Mouse (Mus musculus): ENCODE data around the gene Nr2c2.
"Not testable (repeated sequence)": the region's sequence is repeated elsewhere in the genome, so short reads cannot be mapped to it uniquely, and the experiment has no call there.

Nr2c2 gene

DNA sequence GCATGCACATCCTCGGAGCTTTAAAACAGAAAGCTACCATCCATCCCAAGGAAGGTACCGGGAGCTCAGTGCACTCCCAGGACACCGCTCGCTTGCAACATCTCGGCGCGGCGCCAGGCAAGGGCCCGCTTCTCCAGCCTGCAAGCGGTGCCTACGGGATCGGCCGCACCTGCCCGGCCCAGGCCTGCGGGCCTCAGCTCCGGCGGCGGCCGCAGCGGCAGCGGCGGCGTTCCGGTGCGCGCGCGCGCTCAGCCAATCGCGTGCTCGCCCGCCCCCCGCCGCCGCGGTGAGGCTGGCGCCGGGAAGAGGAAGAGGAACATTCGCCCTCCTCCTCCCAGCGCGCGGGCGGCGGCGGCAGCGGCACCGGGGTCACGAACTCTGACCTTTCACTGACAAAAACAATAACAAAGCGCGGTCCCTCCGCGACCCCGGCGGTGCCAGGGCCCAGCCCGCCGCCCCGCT, at the start of gene Nr2c2:
Nr2c2 (plus strand) TSS at position 261 of the 462 bp plus-strand sequence.
- in situ Hi-C loops (cut with MboI, MseI) = loop anchor here in 1 of 2 experiments (10.0 kb wide), 2 partner anchors 94 to 586 kb away; partner anchors contain the start of gene Mrps25

- in situ Hi-C loops (cut with MboI, MseI) = no loop called here
Observed at GRCm38 (mm10) chr6:92042055-92042454, 49.1 kb upstream of the Nr2c2 start.

DNA sequence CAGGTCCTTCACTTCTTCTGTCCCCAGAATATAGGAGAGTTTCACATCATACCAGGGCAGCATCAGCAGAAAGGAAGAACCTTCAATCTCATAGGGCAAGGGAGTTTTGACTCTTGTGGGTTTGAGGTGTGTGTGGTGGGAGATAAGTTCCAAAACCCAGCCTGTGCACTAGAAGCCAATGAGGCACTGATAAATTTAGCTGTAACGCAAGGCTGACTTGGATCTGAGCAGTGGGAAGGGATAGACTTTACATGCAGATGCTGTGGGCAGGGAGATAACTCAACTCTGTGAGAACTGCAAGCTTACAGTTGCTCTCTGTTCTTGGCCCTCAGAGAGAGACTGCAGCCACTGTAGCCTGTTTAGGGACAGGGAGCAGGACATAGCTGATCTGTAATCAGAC, 48.3 kb upstream of the Nr2c2 start:
- in situ Hi-C loops (cut with MboI, MseI) = no loop called here

GRCm38 (mm10) chr6:92057768-92058167, 33.4 kb upstream of the Nr2c2 start:
- in situ Hi-C loops (cut with MboI, MseI) = no loop called here

DNA sequence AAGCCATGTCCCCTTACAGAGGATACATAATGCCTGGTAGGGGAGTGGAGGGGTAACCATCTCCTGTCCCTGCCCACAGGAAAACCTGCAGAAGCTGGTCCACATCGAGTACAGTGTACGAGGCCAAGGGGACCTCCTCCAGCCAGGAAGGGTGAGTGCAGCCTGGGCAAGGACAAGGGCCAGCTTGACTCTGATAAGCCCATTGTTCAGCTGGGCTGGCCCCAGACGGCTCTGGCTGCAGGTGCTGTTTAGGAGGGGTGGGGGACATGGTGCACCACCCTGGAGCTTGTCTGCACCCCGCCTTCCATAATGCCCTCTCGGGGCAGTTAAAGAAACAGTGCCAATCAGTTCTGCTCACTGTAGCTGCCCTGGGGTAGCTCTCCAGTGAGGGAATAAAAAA, 29.5 kb upstream of the Nr2c2 start:
- in situ Hi-C loops (cut with MboI, MseI) = no loop called here

DNA sequence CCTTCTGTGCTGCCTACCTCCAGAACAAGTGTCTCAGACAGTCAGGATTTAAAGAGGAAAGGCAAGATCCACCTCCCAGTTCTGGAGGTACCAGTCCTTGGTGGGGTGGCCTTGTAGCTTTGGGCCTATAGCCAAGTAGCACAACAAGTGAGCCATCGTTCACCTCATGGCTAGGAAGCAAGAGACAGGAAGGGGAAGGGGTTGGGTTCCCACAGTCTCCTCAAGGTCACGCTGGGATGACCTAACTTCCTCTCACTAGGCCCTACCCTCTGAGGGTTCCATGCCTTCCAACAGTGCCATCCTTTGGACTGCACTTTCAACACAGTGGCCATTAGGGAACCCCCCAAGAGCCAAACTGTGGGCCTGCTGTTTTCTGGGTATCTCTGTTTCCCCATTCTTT, 27.7 kb upstream of the Nr2c2 start:
- in situ Hi-C loops (cut with MboI, MseI) = no loop called here

GRCm38 (mm10) chr6:92064101-92064500, 27.1 kb upstream of the Nr2c2 start:
- in situ Hi-C loops (cut with MboI, MseI) = no loop called here

DNA sequence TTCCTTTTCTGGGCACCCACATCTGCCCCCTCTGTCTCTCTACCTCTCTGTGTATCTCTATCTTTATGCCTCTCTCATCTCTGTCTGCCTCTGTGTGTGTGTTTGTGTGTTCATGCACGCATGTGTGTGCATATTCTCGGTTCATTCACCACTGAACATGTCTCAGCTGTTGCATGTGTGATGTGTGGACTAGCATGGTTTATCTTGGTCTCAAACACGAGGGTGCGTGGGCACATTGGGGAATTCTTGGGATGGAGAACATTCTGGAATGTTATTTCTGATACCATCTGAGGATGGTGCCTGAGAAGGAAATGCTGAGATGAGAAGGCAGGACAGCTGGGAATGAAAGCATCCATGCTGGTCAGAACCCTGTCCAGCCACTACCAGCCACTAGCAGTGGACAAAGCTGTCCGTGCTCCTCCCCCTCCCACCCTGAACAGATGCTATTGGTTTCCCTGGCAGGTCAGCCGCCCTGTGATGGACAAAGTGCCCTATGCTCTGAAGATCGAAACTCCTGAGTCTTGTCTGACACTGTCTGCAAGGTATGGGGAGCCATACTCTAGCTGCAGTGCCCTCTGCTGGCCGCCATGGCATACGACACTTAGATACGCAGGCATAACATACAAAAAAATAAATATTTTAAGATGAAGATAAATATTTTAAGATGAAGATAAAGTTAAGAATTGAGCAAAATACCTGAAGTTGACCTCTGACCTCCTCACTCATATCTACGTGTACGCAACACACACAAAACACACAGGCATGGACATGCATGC, 25.3 kb upstream of the Nr2c2 start:
- in situ Hi-C loops (cut with MboI, MseI) = loop anchor here in 1 of 2 experiments (5.0 kb wide), 2 partner anchors 164 to 284 kb away; partner anchors contain the start of gene 4930590J08Rik

- in situ Hi-C loops (cut with MboI, MseI) = loop anchor here in 1 of 2 experiments (5.0 kb wide), 2 partner anchors 165 to 285 kb away; partner anchors contain the start of gene 4930590J08Rik
Observed at GRCm38 (mm10) chr6:92067146-92067790, 23.9 kb upstream of the Nr2c2 start.

DNA sequence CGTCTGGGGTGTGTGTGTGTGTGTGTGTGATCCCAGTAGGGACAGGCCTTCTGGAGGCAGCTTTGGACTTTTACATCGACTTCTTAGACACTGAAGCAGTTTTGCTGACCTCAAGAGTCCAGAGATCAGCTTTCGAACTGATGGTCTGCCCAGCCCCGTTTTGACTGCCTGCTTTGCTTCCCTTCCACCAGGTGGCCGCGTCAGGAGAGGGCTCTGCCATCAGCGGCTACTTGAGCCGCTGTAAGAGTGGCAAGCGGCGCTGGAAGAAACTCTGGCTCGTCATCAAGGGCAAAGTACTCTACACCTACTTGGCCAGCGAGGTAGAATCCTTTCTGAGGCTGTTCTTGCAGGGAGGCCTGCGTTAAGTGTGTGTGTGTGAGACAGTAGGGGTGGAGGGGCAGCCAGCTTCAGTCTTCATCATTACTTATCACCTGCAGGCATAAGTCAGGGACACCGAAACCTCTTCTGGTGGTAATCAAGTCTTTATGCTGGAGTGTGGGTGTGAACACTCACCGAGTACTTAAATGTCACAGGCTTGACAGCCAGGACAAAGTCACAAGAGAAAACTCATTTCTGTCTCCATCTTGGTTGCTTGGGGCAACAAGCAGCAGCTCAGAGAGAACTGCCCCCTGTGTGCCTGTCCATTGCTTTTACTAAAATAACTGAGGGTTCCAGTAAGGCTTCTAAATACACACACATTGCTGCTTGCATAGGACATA, 19.9 kb upstream of the Nr2c2 start:
- in situ Hi-C loops (cut with MboI, MseI) = loop anchor here in 1 of 2 experiments (5.0 kb wide), 2 partner anchors 164 to 284 kb away; no protein-coding TSS in a partner anchor

DNA sequence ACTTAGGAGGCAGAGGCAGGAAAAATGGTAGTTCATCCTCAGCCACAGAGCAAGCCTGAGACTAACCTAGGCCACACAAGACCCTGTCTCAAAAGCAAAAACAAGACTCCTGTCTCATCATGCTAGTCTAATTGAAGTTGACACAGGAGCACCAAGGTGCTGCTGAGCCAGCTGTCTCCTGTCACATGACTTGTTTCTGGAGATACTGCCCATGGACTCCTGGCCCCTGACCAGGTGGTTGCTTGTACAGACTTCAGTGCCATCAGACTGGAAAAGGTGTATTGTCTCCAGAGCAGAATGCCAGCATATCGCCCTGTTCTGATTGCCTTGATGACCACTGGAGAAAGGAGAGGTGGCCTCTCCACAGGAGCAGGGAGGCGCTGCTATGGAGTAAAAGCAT, 10.5 kb upstream of the Nr2c2 start:
- in situ Hi-C loops (cut with MboI, MseI) = no loop called here

DNA sequence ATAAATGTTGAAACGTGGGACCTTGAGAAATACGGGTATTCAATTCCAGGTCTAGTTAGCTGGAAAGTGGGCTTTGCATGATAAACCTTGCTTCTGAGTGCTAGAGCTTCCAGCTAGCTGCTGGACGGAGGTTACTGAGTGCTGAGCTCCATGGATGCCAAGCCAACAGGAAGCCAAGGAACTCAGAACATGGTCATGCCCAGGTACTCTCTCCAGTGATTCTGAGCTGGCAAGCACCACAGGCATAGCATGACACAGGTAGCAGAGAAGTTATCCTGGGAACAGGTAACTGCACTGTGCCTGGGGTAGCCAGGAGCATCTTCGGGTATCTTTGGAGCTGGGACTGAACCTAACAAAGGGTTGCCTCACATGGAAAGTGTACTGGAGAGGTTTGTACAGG, 8.4 kb upstream of the Nr2c2 start:
- in situ Hi-C loops (cut with MboI, MseI) = no loop called here

- in situ Hi-C loops (cut with MboI, MseI) = no loop called here
Observed at GRCm38 (mm10) chr6:92084932-92085331, 6.3 kb upstream of the Nr2c2 start.

DNA sequence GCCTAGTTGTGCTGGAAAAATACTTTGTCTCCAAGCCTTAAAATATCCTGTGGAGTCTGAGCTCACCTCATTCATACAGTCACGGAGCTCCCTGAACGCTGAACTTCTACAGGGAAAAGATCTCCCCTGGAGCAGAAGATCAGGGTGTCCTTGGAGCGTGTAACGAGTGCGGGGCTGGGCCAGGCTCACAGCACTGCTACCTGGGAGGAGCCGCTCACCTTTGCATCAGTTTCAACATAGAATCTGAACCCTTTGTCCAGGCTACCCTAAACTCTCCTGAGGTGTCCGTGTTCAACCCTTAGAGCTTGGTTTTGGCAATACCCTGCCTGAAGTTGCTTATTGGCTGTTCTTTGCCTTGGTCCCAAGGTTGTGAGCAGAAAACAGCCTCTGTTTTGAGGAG, 2.0 kb upstream of the Nr2c2 start:
- in situ Hi-C loops (cut with MboI, MseI) = not testable (repeated sequence)

- in situ Hi-C loops (cut with MboI, MseI) = loop anchor here in 1 of 2 experiments (10.0 kb wide), 2 partner anchors 95 to 585 kb away; partner anchors contain the start of gene Mrps25
Observed at GRCm38 (mm10) chr6:92089982-92090381, 1.2 kb upstream of the Nr2c2 start.

DNA sequence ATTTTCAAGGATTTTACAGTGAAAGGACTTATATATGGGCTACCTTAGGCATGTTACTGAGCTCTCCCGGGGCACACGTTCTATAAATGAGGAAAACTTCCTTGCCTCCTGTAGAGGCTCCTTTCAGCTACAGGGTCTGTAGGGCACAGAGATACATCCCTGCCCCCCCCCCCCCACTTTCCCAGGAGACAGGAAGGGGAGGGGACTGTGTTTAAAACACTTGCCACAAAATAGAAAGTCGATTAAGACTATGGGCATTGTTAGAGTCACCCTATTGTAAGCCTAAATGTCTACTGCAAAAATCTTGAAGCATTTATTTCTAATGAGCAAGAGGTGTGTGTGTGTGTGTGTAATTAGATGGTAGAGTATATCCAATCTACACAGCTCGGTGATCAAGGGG, 693 bp upstream of the Nr2c2 start:
- in situ Hi-C loops (cut with MboI, MseI) = loop anchor here in 1 of 2 experiments (10.0 kb wide), 2 partner anchors 94 to 586 kb away; partner anchors contain the start of gene Mrps25

DNA sequence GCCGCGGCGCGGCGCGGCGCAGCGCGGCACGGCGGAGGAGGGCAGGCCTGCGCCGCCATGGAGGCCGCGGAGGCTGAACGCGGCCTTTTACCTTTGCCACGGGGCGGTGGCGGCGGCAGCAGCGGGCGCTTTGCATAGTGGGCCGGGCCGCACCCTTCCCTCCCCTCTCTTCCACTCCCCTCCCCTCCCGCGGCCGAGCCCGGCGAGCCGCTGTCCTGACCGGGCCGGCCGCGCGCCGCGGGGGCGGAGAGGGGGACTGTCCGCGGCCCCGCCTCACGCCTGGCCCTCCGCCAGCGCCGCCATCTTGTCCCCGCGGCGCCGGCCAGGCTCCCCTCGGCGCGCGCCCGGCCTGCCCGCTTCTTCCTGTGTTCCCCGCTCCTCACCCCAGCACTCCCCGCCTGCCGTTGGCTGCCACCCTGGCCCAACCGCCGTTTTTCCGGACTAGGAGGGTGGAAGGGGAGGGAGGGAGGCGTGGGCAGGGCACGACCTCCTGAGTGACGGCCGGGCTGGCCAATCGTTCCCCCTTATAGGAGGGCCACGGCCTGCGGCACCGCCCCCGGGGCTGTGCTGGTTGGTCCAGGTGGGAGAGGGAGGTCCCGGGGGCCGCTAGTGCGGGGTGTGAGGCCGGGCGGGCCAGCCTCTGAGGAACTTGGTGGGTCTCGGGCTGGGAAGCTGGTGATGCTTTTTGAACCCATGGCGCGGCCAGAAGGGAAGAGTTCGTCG, 738 bp downstream of the Nr2c2 start:
- in situ Hi-C loops (cut with MboI, MseI) = loop anchor here in 1 of 2 experiments (10.0 kb wide), 2 partner anchors 93 to 587 kb away; partner anchors contain the start of gene Mrps25

- in situ Hi-C loops (cut with MboI, MseI) = loop anchor here in 1 of 2 experiments (10.0 kb wide), 2 partner anchors 92 to 588 kb away; partner anchors contain the start of gene Mrps25
Observed at GRCm38 (mm10) chr6:92092737-92093136, 1.5 kb downstream of the Nr2c2 start.

DNA sequence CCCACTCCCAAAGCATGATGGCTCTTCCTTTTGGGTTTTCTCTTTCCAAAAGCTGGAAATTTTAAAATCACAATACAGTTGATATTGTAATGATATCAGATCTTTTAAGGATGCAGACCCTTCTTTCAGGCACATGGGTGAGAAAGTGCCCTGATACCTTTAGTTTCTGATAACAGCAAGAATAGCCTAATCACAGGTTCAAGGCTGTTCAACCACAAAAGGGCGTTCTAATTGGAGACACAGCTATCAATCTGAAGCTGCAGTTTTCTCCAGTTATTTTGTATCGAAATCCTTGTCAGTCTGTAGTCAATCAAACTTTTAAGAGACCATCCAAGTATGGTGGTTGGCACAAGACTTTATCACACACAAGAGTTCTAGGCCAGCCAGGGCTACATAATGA, 2.7 kb downstream of the Nr2c2 start:
- in situ Hi-C loops (cut with MboI, MseI) = loop anchor here in 1 of 2 experiments (10.0 kb wide), 2 partner anchors 91 to 589 kb away; partner anchors contain the start of gene Mrps25

- in situ Hi-C loops (cut with MboI, MseI) = loop anchor here in 1 of 2 experiments (5.0 kb wide), 1 partner anchor 81 kb away; the partner anchor contains the start of gene Mrps25
Observed at GRCm38 (mm10) chr6:92100679-92101360, 9.6 kb downstream of the Nr2c2 start.
